Mouse (Mus musculus) midbrain, embryonic 14.5 days (tissue): Measurements from ENCODE around the gene Parl. TPM values are rescaled to one million over a fixed set of nuclear protein-coding genes. Genes with fewer than 3 reads are reported as not detected.

ENCODE experiments used
- ATAC-seq: fragments of 200-750 bp; cut with Nextera tagmentation; 2 replicates; pipeline ENCODE4 v1.8.0; 2017; ENCODE audit warnings: moderate number of reproducible peaks, moderate library complexity; ENCODE audit not compliant: low FRiP score, low TSS enrichment
- DNase-seq: peaks from one replicate; pipeline ENCODE4 v3.0.0-alpha.2; 2015
- H3K27ac ChIP-seq: fragments of 300-500 bp; sonication (generic); replicated peaks from 2 replicates; pipeline ENCODE4 v1.5.1; 2014; ENCODE audit warnings: mild to moderate bottlenecking, low read depth, low read length, moderate library complexity
- H3K27me3 ChIP-seq: fragments of 300-500 bp; sonication (generic); 2 replicates; pipeline ENCODE4 v1.6.1; 2014; ENCODE audit warnings: low read length, control low read depth, mixed read lengths; ENCODE audit not compliant: control insufficient read depth, insufficient read depth
- H3K36me3 ChIP-seq: fragments of 300-500 bp; sonication (generic); 2 replicates; pipeline ENCODE4 v1.6.1; 2014; ENCODE audit warnings: low read length, control low read depth; ENCODE audit not compliant: control insufficient read depth, insufficient read depth
- H3K4me1 ChIP-seq: fragments of 300-500 bp; sonication (generic); 2 replicates; pipeline ENCODE4 v1.6.1; 2014; ENCODE audit warnings: mild to moderate bottlenecking, antibody characterized with exemption, low read length, control low read depth; ENCODE audit not compliant: control insufficient read depth, insufficient read depth
- H3K4me2 ChIP-seq: fragments of 300-500 bp; sonication (generic); 2 replicates; pipeline ENCODE4 v1.6.1; 2014; ENCODE audit warnings: mild to moderate bottlenecking, low read length, moderate library complexity
- H3K4me3 ChIP-seq: fragments of 300-500 bp; sonication (generic); replicated peaks from 2 replicates; pipeline ENCODE4 v1.5.1; 2014; ENCODE audit warnings: low read depth, low read length
- H3K9ac ChIP-seq: fragments of 300-500 bp; sonication (generic); replicated peaks from 2 replicates; pipeline ENCODE4 v1.6.1; 2014; ENCODE audit warnings: mild to moderate bottlenecking, low read length, moderate library complexity
- H3K9me3 ChIP-seq: fragments of 300-500 bp; sonication (generic); 2 replicates; pipeline ENCODE4 v1.6.1; 2016; ENCODE audit warnings: low read length, control low read depth, mixed read lengths; ENCODE audit not compliant: control insufficient read depth
- WGBS: fragments of 180-500 bp; shearing (Covaris S2); extraction: QIAGEN DNeasy Blood & Tissue Kit; methylation state at CpG from one replicate; pipeline ENCODE4 v1.1.7; 2014; 5-methylcytosine and 5-hydroxymethylcytosine counted together
- polyA plus RNA-seq: library from polyadenylated mRNA; unstranded; fragments of >200 nt; fragmentation: Nextera tagmentation; extraction: Ambion mirVana; gene quantifications from 2 replicates; pipeline ENCODE4 v1.2.1, GENCODE M21; 2014

Gene Parl
- polyA plus RNA-seq, 1 experiment from 2014 or later = 78.2 TPM

GRCm38 (mm10) chr16:20248442-20249174 lies 53.6 kb downstream of the Parl start:
- no peaks in the 10 kb centered on the region for H3K36me3 ChIP-seq
- no peaks in the 10 kb centered on the region for H3K4me1 ChIP-seq
- no peak for DNase-seq
- no peaks in the 10 kb centered on the region for H3K27me3 ChIP-seq
- WGBS = 86% methylated on average over 9 of the region's 9 CpGs
- ATAC-seq = no peak
- no peak overlapping the region for H3K27ac ChIP-seq
- H3K4me3 ChIP-seq = no peak overlapping the region
- no peaks in the 10 kb centered on the region for H3K9me3 ChIP-seq
- no peak overlapping the region for H3K4me2 ChIP-seq
- H3K9ac ChIP-seq = no peak overlapping the region

GRCm38 (mm10) chr16:20247103-20247502 lies 55.1 kb downstream of the Parl start:
- Histone ChIP-seq H3K27ac (no peak overlapping the region), H3K4me3 (no peak overlapping the region), H3K9me3 (no peaks in the 10 kb centered on the region), H3K27me3 (no peaks in the 10 kb centered on the region), H3K36me3 (no peaks in the 10 kb centered on the region), H3K9ac (no peak overlapping the region), H3K4me1 (no peaks in the 10 kb centered on the region), H3K4me2 (no peak overlapping the region)
- DNase-seq = no peak
- no peak for ATAC-seq

- no peaks in the 10 kb centered on the region for H3K9me3 ChIP-seq
- no peaks in the 10 kb centered on the region; the same call in 1 of the 2 replicates for H3K27me3 ChIP-seq
- DNase-seq (peak; percentile 80), ATAC-seq (peak; percentile 79)
- no peaks in the 10 kb centered on the region for H3K36me3 ChIP-seq
- peak within 1 kb of the TSS; percentile 82 for H3K27ac ChIP-seq
- H3K4me1 ChIP-seq = peaks cover 3% of the 10 kb centered on the region; the same call in 1 of the 2 replicates
- under 1% methylated on average over 90 of the region's 90 CpGs for WGBS
- H3K4me3 ChIP-seq = peak within 1 kb of the TSS; percentile 71
- peak within 1 kb of the TSS; percentile 77 for H3K9ac ChIP-seq
- peak within 1 kb of the TSS; percentile 74 for H3K4me2 ChIP-seq
Observed at GRCm38 (mm10) chr16:20240468-20241414, 61.4 kb downstream of the Parl start, which contains the start of gene Map6d1. Map6d1 (minus strand) TSS chr16:20241358.

- Histone ChIP-seq H3K9me3 (no peaks in the 10 kb centered on the region), H3K4me2 (no peak overlapping the region), H3K4me1 (peaks cover 3% of the 10 kb centered on the region; the same call in 1 of the 2 replicates), H3K9ac (no peak overlapping the region), H3K27ac (no peak overlapping the region), H3K4me3 (no peak overlapping the region), H3K36me3 (no peaks in the 10 kb centered on the region), H3K27me3 (no peaks in the 10 kb centered on the region; the same call in 1 of the 2 replicates)
- 90% methylated on average over 4 of the region's 4 CpGs for WGBS
- no peak for ATAC-seq
- no peak for DNase-seq
Observed at GRCm38 (mm10) chr16:20238646-20239045, 63.5 kb downstream of the Parl start.

- peaks cover 3% of the 10 kb centered on the region; the same call in 1 of the 2 replicates for H3K4me1 ChIP-seq
- peak overlapping the region; percentile 5; the same call in 1 of the 2 replicates for H3K27ac ChIP-seq
- ATAC-seq = peak; percentile 43; the same call in 1 of the 2 replicates
- no peaks in the 10 kb centered on the region; the same call in 1 of the 2 replicates for H3K27me3 ChIP-seq
- H3K4me2 ChIP-seq = no peak overlapping the region
- H3K9me3 ChIP-seq = no peaks in the 10 kb centered on the region
- WGBS = 30% methylated on average over 4 of the region's 4 CpGs
- no peak overlapping the region for H3K4me3 ChIP-seq
- DNase-seq = peak; percentile 38
- H3K9ac ChIP-seq = no peak overlapping the region
- peaks cover 6% of the 10 kb centered on the region; the same call in 1 of the 2 replicates for H3K36me3 ChIP-seq
Observed at GRCm38 (mm10) chr16:20237426-20237825, 64.8 kb downstream of the Parl start.

GRCm38 (mm10) chr16:20234406-20234805 lies 67.8 kb downstream of the Parl start:
- H3K4me1 ChIP-seq = peaks cover 3% of the 10 kb centered on the region; the same call in 1 of the 2 replicates
- H3K36me3 ChIP-seq = peaks cover 34% of the 10 kb centered on the region
- H3K4me3 ChIP-seq = no peak overlapping the region

More at GRCm38 (mm10) chr16:20234406-20234805, 67.8 kb downstream of the Parl start:
- ATAC-seq (no peak), DNase-seq (no peak)
- Histone ChIP-seq H3K27me3 (no peaks in the 10 kb centered on the region), H3K4me2 (no peak overlapping the region), H3K9ac (no peak overlapping the region), H3K9me3 (no peaks in the 10 kb centered on the region), H3K27ac (no peak overlapping the region)
- 72% methylated on average over 4 of the region's 4 CpGs for WGBS

Other genes with a start within 250 kb of the Parl start
- gene Klhl24, start 204.8 kb downstream of the Parl start, polyA plus RNA-seq = 55.8 and 71.3 TPM in 2 replicates
- 17.6 and 26.6 TPM in 2 replicates for gene Yeats2, start 161.3 kb downstream of the Parl start, polyA plus RNA-seq
- 5.1 and 5.6 TPM in 2 replicates for gene Map6d1, start 61.0 kb downstream of the Parl start, polyA plus RNA-seq
- gene Cyp2ab1, start 23.0 kb upstream of the Parl start, polyA plus RNA-seq = not detected in 2 replicates
- gene Abcc5, start 124.0 kb upstream of the Parl start, polyA plus RNA-seq = 154 and 163 TPM in 2 replicates
- gene Eif2b5, start 196.4 kb upstream of the Parl start, polyA plus RNA-seq = 65.8 and 97.4 TPM in 2 replicates
- 35.8 and 40.2 TPM in 2 replicates for gene Dvl3, start 214.6 kb upstream of the Parl start, polyA plus RNA-seq
- 1,285 and 1,320 TPM in 2 replicates for gene Ap2m1, start 233.1 kb upstream of the Parl start, polyA plus RNA-seq
- gene Abcf3, start 246.2 kb upstream of the Parl start, polyA plus RNA-seq = 69.6 and 79.9 TPM in 2 replicates